Mouse (Mus musculus) spleen, postnatal 10 days (tissue): ENCODE data around the gene Rbm45.

Experiments
- DNase-seq, 2 experiments: peaks; one replicate each; pipeline ENCODE4 v3.0.0; 2021 to 2022; ENCODE audit warnings: low spot score in 2 of 2

Rbm45 gene

GRCm38 (mm10) chr2:76369821-76370655 lies at the start of gene Rbm45:
Gene Rbm45 (plus strand): TSS chr2:76369984.
- peak; percentile 85 to 94 for DNase-seq

- no peak for DNase-seq
These were observed 49.4 kb upstream of the Rbm45 start for GRCm38 (mm10) chr2:76320336-76320735.

DNA sequence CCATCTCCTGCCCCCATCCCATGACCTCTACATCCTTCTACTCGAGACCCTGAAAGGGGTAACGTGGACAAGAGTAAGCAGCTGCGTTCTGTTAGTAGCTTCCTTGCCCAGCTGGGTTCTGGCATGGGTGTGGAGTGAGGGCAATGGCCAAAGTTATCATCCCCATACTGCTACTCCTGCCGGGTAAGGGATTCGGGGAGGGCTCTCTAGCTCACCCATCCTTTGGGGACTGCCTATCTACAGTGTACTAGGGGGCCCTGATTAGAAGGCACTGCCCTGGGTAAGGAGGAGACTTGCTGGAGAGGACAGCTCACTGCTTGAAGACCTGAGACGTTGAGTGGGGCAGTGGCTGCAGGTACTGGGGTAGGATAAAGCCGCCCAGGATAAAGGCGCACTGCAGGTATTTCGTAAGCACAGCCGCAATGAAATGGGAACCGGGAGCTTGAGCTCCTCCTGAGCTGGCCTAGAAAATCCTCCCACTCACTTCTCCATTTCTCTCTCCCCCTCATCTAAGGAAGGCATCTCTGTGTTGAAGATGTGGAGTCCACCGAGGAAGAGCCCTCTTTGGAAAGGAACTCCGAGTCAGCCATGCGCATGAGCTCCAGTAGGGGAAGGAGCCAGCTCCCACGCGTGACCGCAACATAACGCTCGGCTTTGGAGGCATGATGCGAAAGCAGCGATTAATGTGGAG lies 46.5 kb upstream of the Rbm45 start:
- DNase-seq: no peak

GRCm38 (mm10) chr2:76324463-76324862 lies 45.3 kb upstream of the Rbm45 start:
- DNase-seq: no peak

DNA sequence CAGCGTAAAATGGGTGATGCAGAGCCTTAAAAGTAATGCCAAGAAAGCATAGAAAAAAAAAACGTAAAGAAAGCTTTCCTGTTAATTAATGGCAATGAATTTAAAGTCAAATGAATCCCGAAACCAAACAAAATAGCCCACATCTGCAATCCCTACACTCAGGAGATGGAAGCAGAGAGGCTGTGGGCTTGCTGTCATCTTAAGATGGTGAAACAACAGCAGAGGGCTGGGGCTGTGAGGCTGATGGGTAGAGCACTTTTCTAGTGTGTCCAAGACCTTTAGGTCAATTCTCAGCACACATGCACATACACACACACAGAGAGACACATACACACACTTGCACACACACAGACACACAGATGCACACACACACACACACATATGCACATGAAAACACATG lies 43.6 kb upstream of the Rbm45 start:
- no peak for DNase-seq

DNA sequence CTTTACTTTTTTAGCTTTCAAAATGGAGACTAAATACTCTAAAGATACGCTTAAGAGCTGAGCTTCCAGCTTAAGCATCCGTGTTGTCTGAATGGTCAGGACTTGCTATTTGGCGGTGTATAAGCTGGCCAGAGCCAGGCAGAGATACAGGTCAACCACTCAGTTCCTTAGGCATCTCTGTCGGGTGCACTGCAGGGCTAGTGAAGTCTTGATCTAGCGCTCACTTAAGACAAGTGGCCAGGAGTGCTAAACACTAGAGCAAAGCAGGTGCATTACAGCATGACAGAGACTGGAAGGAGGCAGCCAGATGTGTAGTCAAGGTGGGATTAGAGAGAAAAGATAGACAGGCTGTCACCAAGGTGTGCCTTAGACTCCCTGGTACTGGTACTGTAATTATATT lies 39.7 kb upstream of the Rbm45 start:
- no peak for DNase-seq

DNA sequence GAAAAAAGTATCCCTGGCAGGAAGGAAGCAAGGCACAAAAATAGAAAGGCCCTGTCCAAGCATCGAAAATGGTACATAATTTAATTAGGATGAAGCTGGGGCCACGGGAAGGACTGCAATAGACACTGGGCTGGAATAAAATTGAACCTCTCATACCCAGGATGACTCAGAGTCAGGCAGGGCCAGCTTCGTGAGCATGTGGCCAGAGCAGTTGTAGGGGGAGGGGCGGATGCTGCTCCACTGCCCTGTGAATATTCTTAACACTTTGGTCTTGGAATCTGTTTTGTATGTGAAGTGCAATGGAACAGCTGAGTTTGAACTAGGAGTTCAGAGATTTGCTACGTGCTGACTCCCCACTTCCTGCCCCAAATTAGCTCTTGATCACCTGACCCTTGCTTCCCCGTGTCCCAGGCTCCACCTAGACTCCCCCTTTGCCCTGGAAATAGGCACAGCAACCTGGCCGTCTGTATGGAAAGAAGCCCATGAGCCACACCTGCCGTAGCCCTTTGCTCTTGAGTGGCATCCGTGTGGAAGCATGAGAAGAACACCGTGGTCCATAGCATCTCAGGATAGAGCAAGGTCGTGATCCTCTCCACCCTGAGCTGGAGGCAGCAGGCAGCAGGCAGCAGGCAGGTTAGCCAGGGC lies 37.5 kb upstream of the Rbm45 start:
- DNase-seq: no peak

DNA sequence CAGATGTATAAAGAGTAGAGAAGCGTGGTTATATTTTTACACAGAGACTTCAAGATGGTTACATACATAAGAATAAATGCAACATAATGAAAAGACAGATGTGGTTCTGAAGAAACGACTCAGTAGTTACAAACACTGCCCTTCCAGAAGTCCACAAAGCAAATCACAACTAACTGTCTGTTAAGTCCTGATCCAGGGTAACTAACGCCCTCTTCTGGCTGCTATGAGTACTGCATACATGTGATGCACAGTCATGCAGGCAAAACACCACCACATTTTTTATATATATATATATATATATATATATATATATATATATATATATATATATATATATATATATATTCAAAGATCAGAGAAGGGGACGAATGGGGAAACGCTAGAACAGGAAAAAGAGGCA lies 35.2 kb upstream of the Rbm45 start:
- DNase-seq: no peak

DNA sequence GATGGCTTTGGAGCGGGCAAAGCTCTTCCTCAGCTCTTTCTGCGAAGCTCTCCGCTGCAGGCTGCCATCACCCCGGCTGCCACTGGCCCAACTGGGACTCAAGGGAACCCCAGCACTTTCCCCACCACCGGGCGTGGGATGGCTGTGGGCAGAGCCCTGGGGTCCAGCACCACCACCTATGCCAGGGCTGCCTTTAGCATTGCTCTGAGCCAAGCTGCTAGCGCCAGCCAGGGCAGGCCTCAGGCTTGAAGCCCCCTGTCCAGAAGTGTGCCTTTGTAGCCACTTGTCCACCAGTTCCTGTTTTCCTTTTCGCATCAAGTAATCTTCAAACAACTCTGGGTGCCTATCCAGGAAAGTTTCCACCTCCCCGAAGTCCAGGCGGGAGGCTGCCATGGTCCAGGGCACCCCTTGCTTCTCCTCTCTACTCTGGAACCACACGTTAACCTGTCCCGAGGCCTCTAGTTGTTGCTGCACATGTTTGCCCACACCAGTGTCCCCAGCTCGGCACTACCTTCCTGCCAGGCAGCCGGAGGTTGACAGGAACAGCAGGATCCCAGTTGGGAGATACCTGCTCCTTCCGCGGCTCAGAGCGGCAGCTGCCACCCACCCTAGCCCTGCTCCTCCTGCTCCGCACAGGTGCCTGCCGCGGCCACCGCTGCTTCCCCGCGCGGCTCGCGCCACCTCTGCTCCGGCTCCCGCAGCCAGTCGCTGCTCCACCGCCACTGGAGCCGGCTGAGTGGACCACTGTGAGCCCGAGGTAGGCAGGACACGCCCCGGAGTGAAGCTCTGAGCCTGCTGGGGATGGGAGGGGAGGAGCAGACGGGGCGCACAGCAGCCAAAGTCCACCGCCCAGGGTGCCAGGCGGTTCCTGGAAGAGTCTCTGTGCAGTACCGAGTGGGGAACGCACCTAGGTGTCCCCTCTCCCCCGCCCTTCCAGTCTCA lies 31.3 kb upstream of the Rbm45 start, which contains the start of gene Pde11a:
Gene Pde11a, minus strand, starts transcription at position 560 of the 942 bp plus-strand sequence.
- no peak for DNase-seq

- no peak for DNase-seq
These were observed 27.6 kb upstream of the Rbm45 start for GRCm38 (mm10) chr2:76342146-76342545.

DNA sequence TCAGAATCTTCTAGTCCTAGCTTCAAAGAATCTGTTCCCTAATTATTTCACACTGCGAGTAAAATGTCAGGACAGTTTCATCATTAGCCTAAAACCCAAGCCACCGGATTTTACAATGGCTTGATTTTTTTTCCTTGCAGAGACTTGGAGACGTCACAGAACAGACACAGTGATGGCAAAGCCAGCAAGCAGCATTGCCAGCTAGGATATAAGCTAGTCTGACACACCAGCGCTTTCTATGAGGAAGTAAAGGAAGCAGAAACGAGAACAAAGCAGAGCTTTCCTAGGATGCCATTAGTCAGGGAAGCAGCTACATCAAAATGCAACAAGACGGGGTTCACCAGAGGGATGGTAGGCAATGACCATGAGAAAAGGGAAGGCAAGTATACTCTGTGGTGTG lies 21.9 kb upstream of the Rbm45 start:
- no peak for DNase-seq

- DNase-seq: no peak
These were observed 9.6 kb upstream of the Rbm45 start, which contains the start of gene Cyct for GRCm38 (mm10) chr2:76360226-76360625. Gene Cyct (minus strand): TSS chr2:76360450.

DNA sequence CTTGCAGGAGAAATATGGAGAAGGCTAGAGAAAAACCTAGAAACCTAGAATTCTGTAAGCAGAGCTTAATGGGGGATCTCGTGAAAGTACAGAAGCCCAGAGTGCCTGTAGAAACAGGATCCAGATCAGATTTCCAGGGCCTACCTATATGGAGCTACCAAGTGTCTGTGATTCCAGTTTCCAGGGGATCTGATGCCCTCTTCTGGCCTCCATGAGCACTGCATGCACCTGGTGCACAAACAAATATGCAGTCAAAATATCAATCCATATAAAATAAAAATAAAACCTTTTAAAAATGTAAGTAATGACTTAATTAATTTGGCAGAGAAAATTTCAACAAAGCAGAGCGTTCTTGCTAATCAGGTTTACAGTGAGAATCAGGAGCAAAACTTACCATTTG lies 7.7 kb upstream of the Rbm45 start:
- DNase-seq: peak in 1 of 2 experiments; percentile 25

GRCm38 (mm10) chr2:76365811-76366210 lies 4.0 kb upstream of the Rbm45 start:
- no peak for DNase-seq

GRCm38 (mm10) chr2:76367188-76367922 lies 2.4 kb upstream of the Rbm45 start:
- DNase-seq: peak; percentile 72 to 89

- DNase-seq: no peak
These were observed 723 bp upstream of the Rbm45 start for GRCm38 (mm10) chr2:76368861-76369660.

- no peak for DNase-seq
These were observed 805 bp downstream of the Rbm45 start for GRCm38 (mm10) chr2:76370656-76370922.

DNA sequence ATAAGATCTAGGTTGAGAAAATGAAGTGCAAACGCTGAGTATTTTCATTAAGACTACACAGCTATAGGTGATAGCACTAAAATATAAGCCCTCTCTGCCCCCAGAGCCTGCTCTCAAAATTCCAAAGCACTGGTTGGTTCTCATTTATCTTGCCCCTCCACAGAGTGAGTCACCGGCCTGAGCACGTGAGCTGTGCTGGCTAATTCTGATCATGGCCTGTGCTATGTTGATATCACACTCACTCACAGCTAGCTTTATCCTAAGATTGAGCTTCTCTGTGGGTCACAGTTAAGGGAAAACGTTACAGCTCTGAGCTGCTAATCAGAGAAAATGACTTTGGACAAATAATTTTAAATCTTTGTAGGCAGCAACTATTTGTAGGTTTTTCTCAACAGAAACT lies 2.5 kb downstream of the Rbm45 start:
- no peak for DNase-seq

- no peak for DNase-seq
These were observed 4.9 kb downstream of the Rbm45 start for GRCm38 (mm10) chr2:76374544-76375206.

- DNase-seq: no peak
These were observed 8.9 kb downstream of the Rbm45 start for GRCm38 (mm10) chr2:76378646-76379045.
